Mouse (Mus musculus): ENCODE data around the gene Dner. TPM values are rescaled to one million over a fixed set of nuclear protein-coding genes. Genes with fewer than 3 reads are reported as not detected.

Gene Dner
- polyA plus RNA-seq, 1 experiment from 2014 or later, result 98.5 TPM

- 84% methylated on average over 1 of the region's 1 CpGs for WGBS
These were observed 267.7 kb downstream of the Dner start for GRCm38 (mm10) chr1:84428331-84428730.

GRCm38 (mm10) chr1:84427757-84428156, 268.3 kb downstream of the Dner start:
- Histone ChIP-seq H3K9ac (no peak overlapping the region), H3K4me1 (no peaks in the 10 kb centered on the region), H3K9me3 (replicated peaks) (no peaks in the 10 kb centered on the region), H3K27ac (no peak overlapping the region), H3K27me3 (no peaks in the 10 kb centered on the region), H3K36me3 (ENCODE audit: poor library complexity, severe bottlenecking) (no peaks in the 10 kb centered on the region), H3K4me3 (no peak overlapping the region), H3K4me2 (no peak overlapping the region)
- ATAC-seq, result peak; percentile 12; the same call in 1 of the 2 replicates
- WGBS, result 85% methylated on average over 11 of the region's 11 CpGs

More at GRCm38 (mm10) chr1:84428331-84428730, 267.7 kb downstream of the Dner start:
- Histone ChIP-seq H3K4me2 (no peak overlapping the region), H3K27ac (no peak overlapping the region), H3K4me3 (no peak overlapping the region), H3K9ac (no peak overlapping the region), H3K9me3 (replicated peaks) (no peaks in the 10 kb centered on the region), H3K4me1 (no peaks in the 10 kb centered on the region), H3K27me3 (no peaks in the 10 kb centered on the region), H3K36me3 (ENCODE audit: poor library complexity, severe bottlenecking) (no peaks in the 10 kb centered on the region)
- ATAC-seq, result no peak

- no peak overlapping the region for H3K9ac ChIP-seq
- H3K36me3 ChIP-seq (ENCODE audit: poor library complexity, severe bottlenecking), result no peaks in the 10 kb centered on the region
- no peak overlapping the region for H3K27ac ChIP-seq
- no peak overlapping the region for H3K4me2 ChIP-seq
- H3K9me3 ChIP-seq (replicated peaks), result no peaks in the 10 kb centered on the region
- 84% methylated on average over 5 of the region's 5 CpGs for WGBS
- H3K4me3 ChIP-seq, result no peak overlapping the region
- ATAC-seq, result no peak
- no peaks in the 10 kb centered on the region for H3K27me3 ChIP-seq
- 0 out of 2 replicates have a peak, but pooled peaks cover 5% of the 10 kb centered on the region for H3K4me1 ChIP-seq
These were observed 269.3 kb downstream of the Dner start for GRCm38 (mm10) chr1:84426679-84427078.

- Histone ChIP-seq H3K9me3 (replicated peaks) (0 out of 2 replicates have a peak, but pooled peaks cover 3% of the 10 kb centered on the region), H3K27ac (no peak overlapping the region), H3K4me3 (no peak overlapping the region), H3K4me1 (peaks cover 17% of the 10 kb centered on the region), H3K4me2 (no peak overlapping the region), H3K9ac (no peak overlapping the region), H3K36me3 (ENCODE audit: poor library complexity, severe bottlenecking) (no peaks in the 10 kb centered on the region), H3K27me3 (no peaks in the 10 kb centered on the region)
- peak; percentile 37; the same call in 1 of the 2 replicates for ATAC-seq
- WGBS, result 41% methylated on average over 2 of the region's 2 CpGs
These were observed 273.1 kb downstream of the Dner start for GRCm38 (mm10) chr1:84422881-84423280.

- no peak overlapping the region for H3K27ac ChIP-seq
- H3K4me1 ChIP-seq, result peaks cover 27% of the 10 kb centered on the region
- H3K36me3 ChIP-seq (ENCODE audit: poor library complexity, severe bottlenecking), result no peaks in the 10 kb centered on the region
- H3K4me3 ChIP-seq, result no peak overlapping the region
- H3K27me3 ChIP-seq, result no peaks in the 10 kb centered on the region
- no peak overlapping the region for H3K9ac ChIP-seq
- no peak for ATAC-seq
- no peak overlapping the region for H3K4me2 ChIP-seq
- 0 out of 2 replicates have a peak, but pooled peaks cover 3% of the 10 kb centered on the region for H3K9me3 ChIP-seq (replicated peaks)
- WGBS, result 95% methylated on average over 1 of the region's 1 CpGs
These were observed 274.2 kb downstream of the Dner start for GRCm38 (mm10) chr1:84421845-84422244.

GRCm38 (mm10) chr1:84419416-84419815, 276.6 kb downstream of the Dner start:
- Histone ChIP-seq H3K4me3 (no peak overlapping the region), H3K27ac (no peak overlapping the region), H3K4me1 (peaks cover 28% of the 10 kb centered on the region), H3K27me3 (no peaks in the 10 kb centered on the region), H3K9ac (no peak overlapping the region), H3K4me2 (no peak overlapping the region), H3K36me3 (ENCODE audit: poor library complexity, severe bottlenecking) (no peaks in the 10 kb centered on the region), H3K9me3 (replicated peaks) (0 out of 2 replicates have a peak, but pooled peaks cover 3% of the 10 kb centered on the region)
- ATAC-seq, result no peak
- 53% methylated on average over 2 of the region's 2 CpGs for WGBS

GRCm38 (mm10) chr1:84418511-84418910, 277.5 kb downstream of the Dner start:
- peak; percentile 55 for ATAC-seq
- H3K4me3 ChIP-seq, result no peak overlapping the region
- no peak overlapping the region for H3K9ac ChIP-seq
- H3K4me1 ChIP-seq, result peaks cover 28% of the 10 kb centered on the region
- no peaks in the 10 kb centered on the region for H3K36me3 ChIP-seq (ENCODE audit: poor library complexity, severe bottlenecking)
- H3K9me3 ChIP-seq (replicated peaks), result 0 out of 2 replicates have a peak, but pooled peaks cover 3% of the 10 kb centered on the region
- 37% methylated on average over 9 of the region's 9 CpGs for WGBS
- H3K27me3 ChIP-seq, result no peaks in the 10 kb centered on the region
- no peak overlapping the region for H3K4me2 ChIP-seq
- no peak overlapping the region; the same call in 1 of the 2 replicates for H3K27ac ChIP-seq

- H3K9ac ChIP-seq, result no peak overlapping the region
- 52% methylated on average over 9 of the region's 9 CpGs for WGBS
- H3K4me2 ChIP-seq, result no peak overlapping the region
- H3K9me3 ChIP-seq (replicated peaks), result 0 out of 2 replicates have a peak, but pooled peaks cover 3% of the 10 kb centered on the region
- ATAC-seq, result peak; percentile 72
- no peak overlapping the region for H3K4me3 ChIP-seq
- no peak overlapping the region for H3K27ac ChIP-seq
- no peaks in the 10 kb centered on the region for H3K36me3 ChIP-seq (ENCODE audit: poor library complexity, severe bottlenecking)
- peaks cover 28% of the 10 kb centered on the region for H3K4me1 ChIP-seq
- H3K27me3 ChIP-seq, result no peaks in the 10 kb centered on the region
These were observed 278.2 kb downstream of the Dner start for GRCm38 (mm10) chr1:84417761-84418238.

GRCm38 (mm10) chr1:84417276-84417675, 278.7 kb downstream of the Dner start:
- H3K27me3 ChIP-seq, result no peaks in the 10 kb centered on the region
- no peak overlapping the region for H3K4me3 ChIP-seq
- ATAC-seq, result no peak
- no peak overlapping the region for H3K9ac ChIP-seq
- no peak overlapping the region for H3K27ac ChIP-seq
- peaks cover 23% of the 10 kb centered on the region for H3K4me1 ChIP-seq
- no peak overlapping the region for H3K4me2 ChIP-seq
- no peaks in the 10 kb centered on the region for H3K36me3 ChIP-seq (ENCODE audit: poor library complexity, severe bottlenecking)
- 0 out of 2 replicates have a peak, but pooled peaks cover 3% of the 10 kb centered on the region for H3K9me3 ChIP-seq (replicated peaks)
- WGBS, result 14% methylated on average over 6 of the region's 6 CpGs

- H3K9ac ChIP-seq, result no peak overlapping the region
- H3K4me3 ChIP-seq, result no peak overlapping the region
- H3K27me3 ChIP-seq, result no peaks in the 10 kb centered on the region
- no peak for ATAC-seq
- no peak overlapping the region for H3K4me2 ChIP-seq
- H3K9me3 ChIP-seq (replicated peaks), result no peaks in the 10 kb centered on the region
- WGBS, result 88% methylated on average over 3 of the region's 3 CpGs
- H3K27ac ChIP-seq, result no peak overlapping the region
- peaks cover 23% of the 10 kb centered on the region for H3K4me1 ChIP-seq
- H3K36me3 ChIP-seq (ENCODE audit: poor library complexity, severe bottlenecking), result 0 out of 2 replicates have a peak, but pooled peaks cover 3% of the 10 kb centered on the region
These were observed 281.6 kb downstream of the Dner start for GRCm38 (mm10) chr1:84414464-84414863.

GRCm38 (mm10) chr1:84409514-84409913, 286.5 kb downstream of the Dner start:
- no peak overlapping the region for H3K27ac ChIP-seq
- no peak for ATAC-seq
- no peak overlapping the region for H3K9ac ChIP-seq
- H3K4me2 ChIP-seq, result no peak overlapping the region
- no peak overlapping the region for H3K4me3 ChIP-seq
- no peaks in the 10 kb centered on the region for H3K27me3 ChIP-seq
- H3K4me1 ChIP-seq, result no peaks in the 10 kb centered on the region
- 0 out of 2 replicates have a peak, but pooled peaks cover 3% of the 10 kb centered on the region for H3K36me3 ChIP-seq (ENCODE audit: poor library complexity, severe bottlenecking)
- H3K9me3 ChIP-seq (replicated peaks), result no peaks in the 10 kb centered on the region
- WGBS, result 80% methylated on average over 2 of the region's 2 CpGs

GRCm38 (mm10) chr1:84408873-84409272, 287.1 kb downstream of the Dner start:
- 51% methylated on average over 2 of the region's 2 CpGs for WGBS
- Histone ChIP-seq H3K4me1 (no peaks in the 10 kb centered on the region), H3K9ac (no peak overlapping the region), H3K27ac (no peak overlapping the region), H3K4me3 (no peak overlapping the region), H3K36me3 (ENCODE audit: poor library complexity, severe bottlenecking) (0 out of 2 replicates have a peak, but pooled peaks cover 3% of the 10 kb centered on the region), H3K27me3 (no peaks in the 10 kb centered on the region), H3K9me3 (replicated peaks) (no peaks in the 10 kb centered on the region), H3K4me2 (no peak overlapping the region)
- no peak for ATAC-seq

GRCm38 (mm10) chr1:84406891-84407290, 289.1 kb downstream of the Dner start:
- H3K4me3 ChIP-seq, result no peak overlapping the region
- no peak overlapping the region for H3K9ac ChIP-seq
- no peak for ATAC-seq
- H3K4me1 ChIP-seq, result no peaks in the 10 kb centered on the region
- 0 out of 2 replicates have a peak, but pooled peaks cover 3% of the 10 kb centered on the region for H3K36me3 ChIP-seq (ENCODE audit: poor library complexity, severe bottlenecking)
- H3K9me3 ChIP-seq (replicated peaks), result no peaks in the 10 kb centered on the region
- WGBS, result 83% methylated on average over 4 of the region's 4 CpGs
- H3K27me3 ChIP-seq, result no peaks in the 10 kb centered on the region
- no peak overlapping the region for H3K4me2 ChIP-seq
- no peak overlapping the region for H3K27ac ChIP-seq
